Mouse (Mus musculus) lung, postnatal 0 days (tissue): ENCODE results near the gene Pvr.

ENCODE experiments used
- CTCF ChIP-seq: IDR thresholded peaks from 2 replicates; pipeline ENCODE4 v1.5.1; 2016; ENCODE audit warnings: antibody characterized with exemption, mild to moderate bottlenecking
- EP300 ChIP-seq: IDR thresholded peaks from 2 replicates; pipeline ENCODE4 v1.6.1; 2016; ENCODE audit warnings: antibody characterized with exemption, mild to moderate bottlenecking, control low read depth

- TF ChIP-seq EP300: no peak
- TF ChIP-seq CTCF: no peak
Measured at GRCm38 (mm10) chr7:19935171-19935751, 14.3 kb upstream of the Pvr start.
